Mouse (Mus musculus): ENCODE data around the gene Klhl13. TPM values are rescaled to one million over a fixed set of nuclear protein-coding genes. Genes with fewer than 3 reads are reported as not detected.

Klhl13 gene
- 39.4 and 41.8 TPM in 2 replicates for polyA plus RNA-seq (2015; fragmentation: Nextera tagmentation; extraction: Ambion mirVana)

DNA sequence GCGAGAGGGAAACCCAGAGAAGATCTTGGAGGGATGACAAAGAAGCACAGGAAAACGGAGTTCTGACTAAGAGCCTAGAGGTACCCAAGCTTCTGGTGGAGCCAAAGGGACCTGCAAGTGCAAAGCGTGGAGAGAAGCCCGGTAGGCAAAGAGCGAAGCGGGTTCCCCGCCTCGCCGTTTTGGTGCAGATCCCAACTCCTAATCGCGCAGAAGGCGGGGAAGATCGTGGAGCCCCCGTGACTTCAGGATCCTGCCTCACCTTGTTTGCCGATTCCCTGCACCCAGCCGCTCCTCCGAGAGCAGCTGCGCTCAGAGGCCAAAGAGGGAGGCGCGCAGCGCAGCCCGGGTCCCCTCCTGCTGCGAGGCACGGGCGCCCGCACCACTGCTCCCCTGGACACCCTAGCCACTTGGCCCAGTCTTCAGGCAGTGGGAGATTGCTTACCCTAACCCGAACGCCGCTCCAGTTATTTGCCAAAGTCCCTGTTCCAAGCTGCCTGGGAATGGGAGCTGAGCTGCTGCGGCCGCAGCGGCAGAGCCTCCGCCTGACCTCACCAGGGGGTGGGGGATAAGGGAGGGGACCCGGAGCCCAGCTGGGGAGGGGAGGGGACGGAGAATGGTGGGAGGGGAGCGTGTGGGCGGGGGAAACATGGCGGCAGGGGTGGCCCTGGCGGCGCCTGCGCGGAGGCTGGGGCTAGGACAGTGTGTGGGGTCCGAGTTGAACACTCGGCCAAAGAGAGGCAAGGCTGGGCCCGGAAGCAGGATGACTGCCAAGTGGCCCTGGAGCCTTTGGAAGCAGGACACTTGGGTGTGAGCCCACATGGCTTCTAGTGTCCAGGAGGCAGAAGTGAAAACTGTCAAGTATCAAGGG, at the start of gene Klhl13:
Klhl13 (minus strand) TSS at position 569 of the 868 bp plus-strand sequence.

Data from adrenal gland, postnatal 0 days (tissue).